Mouse (Mus musculus): ENCODE measurements around the gene Ptgir. TPM values are rescaled to one million over a fixed set of nuclear protein-coding genes. Genes with fewer than 3 reads are reported as not detected.
A peak's percentile ranks its signal among the peaks of the same experiment; 100 is the strongest.

Gene Ptgir
- total RNA-seq, 2 experiments from 2014 or later = not detected

DNA sequence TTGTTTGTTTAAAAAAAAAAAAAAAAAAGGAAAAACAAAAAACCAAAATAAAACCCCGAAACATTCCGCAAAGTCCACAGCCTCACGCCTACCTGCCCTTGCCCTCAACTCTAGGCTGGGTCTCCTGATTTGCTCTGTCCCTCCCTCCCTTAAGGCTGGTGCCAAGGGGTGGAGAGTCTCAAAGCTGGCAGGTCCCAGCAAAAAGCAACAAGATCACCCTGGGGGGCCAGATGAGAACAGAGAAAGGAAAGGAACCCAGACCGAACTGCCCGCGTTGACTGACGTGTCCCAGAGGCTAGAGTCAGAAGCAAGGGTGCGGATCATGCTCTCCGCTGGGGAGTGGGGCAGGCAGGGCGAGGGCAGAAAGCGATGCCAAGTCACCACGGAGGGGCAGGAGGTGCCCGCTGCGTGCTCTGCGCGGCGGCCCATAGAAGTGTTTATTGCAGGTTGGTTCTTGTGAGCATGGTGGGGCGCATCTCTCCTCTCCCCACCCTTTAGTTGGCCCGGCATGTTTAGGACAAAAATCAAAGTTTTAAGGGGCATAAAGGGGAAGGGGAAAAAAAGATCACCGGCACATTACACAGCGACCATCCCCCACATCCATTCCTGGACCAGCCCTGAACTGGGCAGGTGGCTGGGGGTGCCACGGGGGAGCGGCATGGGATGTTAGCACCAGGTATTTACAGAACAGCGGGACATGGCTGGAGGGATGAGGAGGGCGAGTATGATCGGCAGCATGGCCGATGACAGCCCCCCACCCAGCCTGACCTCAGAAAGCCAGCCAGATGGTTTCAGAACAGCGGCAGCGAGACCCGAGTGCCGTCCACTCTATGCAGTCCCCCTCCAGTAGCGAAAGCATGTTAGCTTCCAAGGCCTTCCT lies 9.4 kb downstream of the Ptgir start:
- no peak for DNase-seq (ENCODE audit: low spot score in 2 of 2)

DNA sequence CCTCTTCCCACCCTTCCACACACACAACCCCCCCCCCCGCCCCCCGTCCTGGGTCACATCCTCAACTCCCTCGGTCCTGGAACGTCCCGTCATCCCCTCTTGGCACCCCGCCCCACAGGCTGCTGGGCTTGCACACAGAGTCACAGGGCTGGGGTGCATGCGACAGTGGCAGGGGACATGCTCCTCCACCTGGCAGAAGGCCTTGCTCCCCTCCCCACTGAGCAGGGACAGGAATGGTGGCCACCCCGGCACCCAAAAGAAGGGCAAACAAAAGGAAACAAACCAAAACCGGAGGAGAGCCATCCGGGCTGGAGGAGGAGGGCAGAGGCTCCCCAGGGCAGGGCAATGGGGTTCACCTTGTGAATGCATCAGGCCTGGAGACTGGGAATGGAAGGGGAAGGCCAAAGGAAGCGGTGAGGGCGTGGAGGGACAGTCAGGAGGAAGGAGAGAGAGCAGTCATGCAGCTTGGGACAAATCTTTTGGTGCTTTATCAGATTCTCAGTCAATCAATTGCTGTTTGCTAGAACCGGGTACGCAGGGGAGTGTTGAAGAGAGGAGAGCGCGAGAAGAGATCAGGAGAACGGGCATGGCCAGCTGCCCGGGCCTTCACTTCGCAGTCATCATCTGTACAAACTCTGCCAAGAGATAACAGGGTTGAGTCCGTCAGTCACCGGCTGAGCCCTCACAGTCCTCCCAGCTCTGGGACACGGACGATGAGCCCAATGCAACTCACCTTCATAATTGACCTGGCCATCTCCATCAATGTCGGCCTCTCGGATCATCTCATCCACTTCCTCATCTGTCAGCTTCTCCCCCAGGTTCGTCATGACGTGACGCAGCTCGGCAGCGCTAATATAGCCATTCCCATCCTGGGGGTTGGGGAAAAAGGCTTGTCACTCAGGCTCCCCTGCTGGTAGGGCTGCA lies 10.3 kb downstream of the Ptgir start:
- no peak for DNase-seq (ENCODE audit: low spot score in 2 of 2)

- no peak for DNase-seq (ENCODE audit: low spot score in 2 of 2)
Observed at GRCm38 (mm10) chr7:16917447-16917846, 11.2 kb downstream of the Ptgir start.

GRCm38 (mm10) chr7:16918014-16918413 lies 11.7 kb downstream of the Ptgir start:
- DNase-seq (ENCODE audit: low spot score in 2 of 2) = peak in 1 of 2 experiments; percentile 63

GRCm38 (mm10) chr7:16918670-16919069 lies 12.4 kb downstream of the Ptgir start:
- DNase-seq (ENCODE audit: low spot score in 2 of 2) = no peak

DNA sequence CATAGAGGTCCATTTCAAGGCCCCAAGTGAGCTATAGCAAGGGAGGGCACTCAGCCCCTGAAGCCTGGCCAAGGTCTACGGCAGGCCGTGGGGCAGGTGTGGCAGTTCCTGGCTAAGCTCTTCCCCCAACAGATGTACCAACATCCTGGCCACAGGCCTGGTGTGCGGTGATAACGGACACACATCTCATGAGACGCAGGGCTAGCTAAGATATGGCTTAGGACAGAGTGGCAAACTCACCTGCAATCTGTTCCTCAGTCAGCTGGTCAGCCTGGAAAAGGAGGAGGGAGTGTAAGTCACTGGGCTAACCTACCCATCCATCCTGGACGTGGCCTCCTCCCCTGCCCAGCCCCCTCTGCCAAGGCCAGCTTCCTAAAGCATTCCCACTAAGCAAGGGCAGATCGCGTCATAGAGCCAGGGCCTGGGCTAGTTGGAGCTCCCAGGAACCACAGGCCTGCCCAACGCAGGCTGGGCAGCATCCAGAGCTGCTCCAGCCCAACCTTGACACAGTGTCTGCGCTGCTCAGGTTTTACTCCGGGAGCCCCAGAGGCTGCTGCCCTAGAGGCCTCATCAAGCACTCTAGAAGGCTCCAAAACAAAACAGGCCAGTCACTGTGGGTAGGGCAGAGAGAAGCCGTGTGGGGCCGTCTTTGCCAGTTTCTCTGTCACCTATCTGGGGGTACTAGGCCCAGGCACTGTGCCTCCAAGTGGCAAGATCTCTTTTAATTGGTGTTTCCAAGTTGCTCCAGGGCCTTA lies 13.3 kb downstream of the Ptgir start:
- DNase-seq (ENCODE audit: low spot score in 2 of 2) = no peak

DNA sequence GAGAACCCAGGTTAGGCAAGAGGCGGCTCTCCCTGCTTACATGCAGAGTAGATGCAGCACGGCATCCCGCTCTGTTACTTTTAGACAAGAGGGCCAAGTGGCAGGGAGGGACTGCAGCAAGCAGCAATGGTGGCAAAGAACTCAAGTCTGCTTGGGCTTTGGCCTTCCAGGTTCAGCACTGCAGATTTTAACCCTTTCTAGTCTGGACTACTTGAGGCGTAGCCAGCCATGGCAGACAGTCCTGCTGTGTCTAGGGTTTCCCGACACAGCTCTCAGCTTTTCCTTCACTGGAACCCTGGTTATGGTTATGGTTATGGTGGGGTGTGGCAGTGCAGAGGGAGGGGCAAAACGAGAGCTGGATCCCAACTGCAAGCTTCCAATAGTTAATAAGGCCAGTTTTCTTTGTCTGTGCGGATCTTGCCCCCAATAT lies 13.9 kb downstream of the Ptgir start:
- DNase-seq (ENCODE audit: low spot score in 2 of 2) = peak in 1 of 2 experiments; percentile 36

- DNase-seq (ENCODE audit: low spot score in 2 of 2) = peak in 1 of 2 experiments; percentile 57
Observed at GRCm38 (mm10) chr7:16920818-16921791, 14.8 kb downstream of the Ptgir start.

DNA sequence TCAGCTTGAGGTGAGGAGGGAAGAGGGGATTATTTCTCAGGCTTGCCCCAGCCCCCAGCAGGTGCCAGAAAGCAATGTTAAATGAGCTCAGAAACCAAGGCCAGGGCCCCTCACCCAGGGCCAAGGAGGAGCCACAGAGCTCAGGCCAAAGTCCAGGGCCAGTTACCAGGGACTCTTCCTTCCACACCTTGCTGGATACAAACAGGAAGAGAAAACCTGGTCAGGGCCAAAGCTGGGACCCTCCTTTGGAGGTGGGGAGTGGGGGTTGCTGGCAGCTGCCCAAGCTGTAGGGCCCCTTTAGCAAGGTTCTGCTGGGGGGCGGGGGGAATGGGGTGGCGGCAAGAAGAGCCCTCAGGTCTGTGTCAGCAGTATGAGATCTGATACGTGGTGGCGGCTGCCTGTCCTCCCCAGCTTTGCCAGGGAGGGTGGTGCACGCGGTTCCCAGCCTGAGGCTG lies 15.6 kb downstream of the Ptgir start:
- DNase-seq (ENCODE audit: low spot score in 2 of 2) = peak in 1 of 2 experiments; percentile 33

GRCm38 (mm10) chr7:16922360-16922973 lies 16.2 kb downstream of the Ptgir start:
- peak; percentile 49 to 54 for DNase-seq (ENCODE audit: low spot score in 2 of 2)

GRCm38 (mm10) chr7:16923283-16924036 lies 17.2 kb downstream of the Ptgir start:
- peak; percentile 53 to 64 for DNase-seq (ENCODE audit: low spot score in 2 of 2)

- DNase-seq (ENCODE audit: low spot score in 2 of 2) = peak; percentile 100
Observed at GRCm38 (mm10) chr7:16924037-16924834, 17.9 kb downstream of the Ptgir start, which contains the start of gene Calm3. Gene Calm3 (minus strand): TSS chr7:16924114.

- no peak for DNase-seq (ENCODE audit: low spot score in 2 of 2)
Observed at GRCm38 (mm10) chr7:16928341-16928740, 22.1 kb downstream of the Ptgir start.

GRCm38 (mm10) chr7:16930850-16931249 lies 24.6 kb downstream of the Ptgir start:
- peak; percentile 80 to 83 for DNase-seq (ENCODE audit: low spot score in 2 of 2)

- DNase-seq (ENCODE audit: low spot score in 2 of 2) = peak; percentile 94 to 95
Observed at GRCm38 (mm10) chr7:16931968-16932627, 25.8 kb downstream of the Ptgir start.

DNA sequence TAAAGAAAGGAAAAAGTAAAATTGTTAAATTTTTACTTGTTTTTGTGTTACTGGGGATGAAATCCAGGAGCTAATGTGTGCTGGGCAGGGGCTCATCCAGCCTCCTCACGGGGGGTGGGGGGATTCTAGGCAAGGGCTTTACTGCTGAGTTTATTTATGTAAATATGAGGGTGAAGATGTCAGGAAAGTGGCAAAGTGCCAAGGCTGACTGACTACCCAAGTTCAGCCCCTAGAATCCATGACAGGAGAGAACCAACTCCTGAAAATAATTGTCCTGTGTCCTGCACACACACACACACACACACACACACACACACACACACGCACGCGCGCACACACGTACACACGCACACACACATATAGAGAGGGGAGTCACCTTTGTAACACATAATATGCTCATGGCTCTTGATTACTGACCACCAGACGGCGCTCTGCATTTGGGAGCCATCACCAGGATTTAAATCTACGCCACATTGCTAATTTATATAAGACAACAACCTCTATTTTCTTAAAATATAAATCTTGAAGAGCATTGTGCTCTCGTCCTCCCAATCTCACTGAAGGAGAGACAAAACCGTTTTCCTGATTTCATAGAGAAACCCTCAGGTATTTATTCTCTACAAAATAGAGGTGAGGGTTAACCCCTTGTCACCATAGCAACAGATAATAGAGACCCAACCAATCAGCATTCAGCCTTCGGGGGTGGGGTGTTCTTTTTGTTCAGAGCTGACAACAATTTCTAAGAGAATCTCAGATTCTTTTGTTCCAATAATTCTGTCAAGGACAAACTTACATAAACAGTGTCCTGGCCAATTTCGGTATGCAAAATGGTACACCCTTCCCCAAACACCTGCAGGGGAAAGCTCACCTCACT lies 26.7 kb downstream of the Ptgir start:
- peak; percentile 69 to 74 for DNase-seq (ENCODE audit: low spot score in 2 of 2)
